Mouse (Mus musculus) liver, embryonic 15.5 days (tissue): ENCODE results near the gene Pitx1. TPM values are rescaled to one million over a fixed set of nuclear protein-coding genes. Genes with fewer than 3 reads are reported as not detected.

Experiments
- ATAC-seq: fragments of 200-750 bp; cut with Nextera tagmentation; 2 replicates; pipeline ENCODE4 v1.8.0; 2017; ENCODE audit warnings: moderate number of reproducible peaks, mild to moderate bottlenecking, moderate library complexity; ENCODE audit not compliant: insufficient read depth
- H3K27ac ChIP-seq: fragments of 300-500 bp; sonication (generic); replicated peaks from 2 replicates; pipeline ENCODE4 v1.5.1; 2015; ENCODE audit warnings: mild to moderate bottlenecking, inconsistent platforms
- H3K27me3 ChIP-seq: fragments of 300-500 bp; sonication (generic); 2 replicates; pipeline ENCODE4 v1.6.1; 2015; ENCODE audit warnings: mild to moderate bottlenecking, inconsistent platforms
- H3K36me3 ChIP-seq: fragments of 300-500 bp; sonication (generic); replicated peaks from 2 replicates; pipeline ENCODE4 v1.6.1; 2015; ENCODE audit warnings: moderate library complexity, mild to moderate bottlenecking, inconsistent platforms
- H3K4me1 ChIP-seq: fragments of 300-500 bp; sonication (generic); replicated peaks from 2 replicates; pipeline ENCODE4 v1.6.1; 2015; ENCODE audit warnings: inconsistent platforms
- H3K4me2 ChIP-seq: fragments of 300-500 bp; sonication (generic); 2 replicates; pipeline ENCODE4 v1.6.1; 2015; ENCODE audit warnings: moderate library complexity, mild to moderate bottlenecking, inconsistent platforms
- H3K4me3 ChIP-seq: fragments of 300-500 bp; sonication (generic); replicated peaks from 2 replicates; pipeline ENCODE4 v1.5.1; 2015; ENCODE audit warnings: mild to moderate bottlenecking, inconsistent platforms
- H3K9ac ChIP-seq: fragments of 300-500 bp; sonication (generic); 2 replicates; pipeline ENCODE4 v1.6.1; 2015; ENCODE audit warnings: moderate library complexity, mild to moderate bottlenecking, inconsistent platforms
- H3K9me3 ChIP-seq: fragments of 300-500 bp; sonication (generic); replicated peaks from 2 replicates; pipeline ENCODE4 v1.6.1; 2016; ENCODE audit warnings: inconsistent platforms
- WGBS: fragments of 180-500 bp; shearing (Covaris S2); methylation state at CpG from one replicate; pipeline ENCODE4 v1.1.7; 2015; ENCODE audit warnings: mixed read lengths; ENCODE audit not compliant: insufficient replicate concordance; 5-methylcytosine and 5-hydroxymethylcytosine counted together
- polyA plus RNA-seq: library from polyadenylated mRNA; unstranded; fragments of >200 nt; fragmentation: Nextera tagmentation; extraction: Ambion mirVana; gene quantifications from 2 replicates; pipeline ENCODE4 v1.2.1, GENCODE M21; 2015

The Pitx1 gene
- polyA plus RNA-seq, 1 experiment from 2014 or later: 0.03 TPM

GRCm38 (mm10) chr13:55848604-55849190, 12.7 kb upstream of the Pitx1 start:
- Histone ChIP-seq H3K4me3 (no peak overlapping the region), H3K9ac (no peak overlapping the region), H3K4me1 (0 out of 2 replicates have a peak, but pooled peaks cover 10% of the 10 kb centered on the region), H3K27ac (no peak overlapping the region), H3K36me3 (no peaks in the 10 kb centered on the region), H3K9me3 (peaks cover 4% of the 10 kb centered on the region), H3K4me2 (peak overlapping the region; percentile 12; the same call in 1 of the 2 replicates), H3K27me3 (peaks cover 66% of the 10 kb centered on the region)
- WGBS: 29% methylated on average over 13 of the region's 13 CpGs
- ATAC-seq: no peak

GRCm38 (mm10) chr13:55847805-55848204, 11.8 kb upstream of the Pitx1 start:
- no peak for ATAC-seq
- no peak overlapping the region for H3K4me2 ChIP-seq
- H3K4me1 ChIP-seq: 0 out of 2 replicates have a peak, but pooled peaks cover 10% of the 10 kb centered on the region
- H3K36me3 ChIP-seq: no peaks in the 10 kb centered on the region
- no peak overlapping the region for H3K9ac ChIP-seq
- no peak overlapping the region for H3K4me3 ChIP-seq
- no peak overlapping the region for H3K27ac ChIP-seq
- 18% methylated on average over 10 of the region's 10 CpGs for WGBS
- peaks cover 6% of the 10 kb centered on the region for H3K9me3 ChIP-seq
- H3K27me3 ChIP-seq: peaks cover 65% of the 10 kb centered on the region

GRCm38 (mm10) chr13:55843700-55844099, 7.7 kb upstream of the Pitx1 start:
- H3K4me2 ChIP-seq: no peak overlapping the region
- WGBS: 73% methylated on average over 1 of the region's 1 CpGs
- peaks cover 6% of the 10 kb centered on the region for H3K9me3 ChIP-seq
- ATAC-seq: no peak
- H3K36me3 ChIP-seq: no peaks in the 10 kb centered on the region
- 0 out of 2 replicates have a peak, but pooled peaks cover 10% of the 10 kb centered on the region for H3K4me1 ChIP-seq
- no peak overlapping the region for H3K27ac ChIP-seq
- peaks cover 80% of the 10 kb centered on the region for H3K27me3 ChIP-seq
- no peak overlapping the region for H3K9ac ChIP-seq
- no peak overlapping the region for H3K4me3 ChIP-seq

GRCm38 (mm10) chr13:55840223-55840622, 4.2 kb upstream of the Pitx1 start:
- Histone ChIP-seq H3K4me3 (no peak overlapping the region), H3K36me3 (no peaks in the 10 kb centered on the region), H3K9me3 (peaks cover 6% of the 10 kb centered on the region), H3K4me1 (no peaks in the 10 kb centered on the region), H3K27me3 (peaks cover 80% of the 10 kb centered on the region), H3K4me2 (no peak overlapping the region), H3K9ac (no peak overlapping the region), H3K27ac (no peak overlapping the region)
- no peak for ATAC-seq
- 50% methylated on average over 14 of the region's 14 CpGs for WGBS

- Histone ChIP-seq H3K4me2 (no peak overlapping the region), H3K9ac (no peak overlapping the region), H3K36me3 (no peaks in the 10 kb centered on the region), H3K4me1 (no peaks in the 10 kb centered on the region), H3K9me3 (no peaks in the 10 kb centered on the region), H3K27me3 (peaks cover 99% of the 10 kb centered on the region), H3K27ac (no peak overlapping the region), H3K4me3 (no peak overlapping the region)
- ATAC-seq: no peak
- 3% methylated on average over 32 of the region's 32 CpGs for WGBS
Observed at GRCm38 (mm10) chr13:55836786-55837780, 1.1 kb upstream of the Pitx1 start.

GRCm38 (mm10) chr13:55835548-55836097, 369 bp downstream of the Pitx1 start:
- WGBS: 2% methylated on average over 33 of the region's 33 CpGs
- ATAC-seq: no peak
- Histone ChIP-seq H3K9me3 (no peaks in the 10 kb centered on the region), H3K4me2 (no peak overlapping the region), H3K9ac (no peak overlapping the region), H3K36me3 (no peaks in the 10 kb centered on the region), H3K27me3 (peaks cover 99% of the 10 kb centered on the region), H3K4me1 (0 out of 2 replicates have a peak, but pooled peaks cover 3% of the 10 kb centered on the region), H3K4me3 (no peak overlapping the region), H3K27ac (no peak overlapping the region)

- Histone ChIP-seq H3K4me3 (no peak overlapping the region), H3K4me1 (peaks cover 10% of the 10 kb centered on the region; the same call in 1 of the 2 replicates), H3K27ac (no peak overlapping the region), H3K27me3 (peaks cover 99% of the 10 kb centered on the region), H3K9me3 (no peaks in the 10 kb centered on the region), H3K4me2 (no peak overlapping the region), H3K9ac (no peak overlapping the region), H3K36me3 (no peaks in the 10 kb centered on the region)
- ATAC-seq: no peak
- 13% methylated on average over 5 of the region's 5 CpGs for WGBS
Observed at GRCm38 (mm10) chr13:55834667-55835066, 1.3 kb downstream of the Pitx1 start.

GRCm38 (mm10) chr13:55833921-55834320, 2.1 kb downstream of the Pitx1 start:
- H3K27me3 ChIP-seq: peaks cover 99% of the 10 kb centered on the region

GRCm38 (mm10) chr13:55832602-55833001, 3.4 kb downstream of the Pitx1 start:
- no peaks in the 10 kb centered on the region for H3K9me3 ChIP-seq
- H3K36me3 ChIP-seq: no peaks in the 10 kb centered on the region
- H3K27me3 ChIP-seq: peaks cover 100% of the 10 kb centered on the region
- H3K4me3 ChIP-seq: no peak overlapping the region
- no peak for ATAC-seq
- no peak overlapping the region for H3K27ac ChIP-seq
- H3K4me2 ChIP-seq: no peak overlapping the region
- peaks cover 13% of the 10 kb centered on the region for H3K4me1 ChIP-seq
- no peak overlapping the region for H3K9ac ChIP-seq
- WGBS: 39% methylated on average over 1 of the region's 1 CpGs

More at GRCm38 (mm10) chr13:55833921-55834320, 2.1 kb downstream of the Pitx1 start:
- Histone ChIP-seq H3K4me1 (peaks cover 10% of the 10 kb centered on the region; the same call in 1 of the 2 replicates), H3K36me3 (no peaks in the 10 kb centered on the region), H3K9me3 (no peaks in the 10 kb centered on the region), H3K4me3 (no peak overlapping the region), H3K27ac (no peak overlapping the region), H3K9ac (no peak overlapping the region), H3K4me2 (no peak overlapping the region)
- WGBS: 7% methylated on average over 7 of the region's 7 CpGs
- ATAC-seq: no peak

GRCm38 (mm10) chr13:55831722-55832160, 4.3 kb downstream of the Pitx1 start:
- Histone ChIP-seq H3K27me3 (peaks cover 98% of the 10 kb centered on the region), H3K4me2 (no peak overlapping the region), H3K9ac (no peak overlapping the region), H3K9me3 (no peaks in the 10 kb centered on the region), H3K4me1 (peaks cover 13% of the 10 kb centered on the region), H3K27ac (no peak overlapping the region), H3K36me3 (no peaks in the 10 kb centered on the region), H3K4me3 (no peak overlapping the region)
- no peak for ATAC-seq
- 2% methylated on average over 25 of the region's 25 CpGs for WGBS
